Mouse (Mus musculus): ENCODE results near the gene H1foo.

Gene H1foo

DNA sequence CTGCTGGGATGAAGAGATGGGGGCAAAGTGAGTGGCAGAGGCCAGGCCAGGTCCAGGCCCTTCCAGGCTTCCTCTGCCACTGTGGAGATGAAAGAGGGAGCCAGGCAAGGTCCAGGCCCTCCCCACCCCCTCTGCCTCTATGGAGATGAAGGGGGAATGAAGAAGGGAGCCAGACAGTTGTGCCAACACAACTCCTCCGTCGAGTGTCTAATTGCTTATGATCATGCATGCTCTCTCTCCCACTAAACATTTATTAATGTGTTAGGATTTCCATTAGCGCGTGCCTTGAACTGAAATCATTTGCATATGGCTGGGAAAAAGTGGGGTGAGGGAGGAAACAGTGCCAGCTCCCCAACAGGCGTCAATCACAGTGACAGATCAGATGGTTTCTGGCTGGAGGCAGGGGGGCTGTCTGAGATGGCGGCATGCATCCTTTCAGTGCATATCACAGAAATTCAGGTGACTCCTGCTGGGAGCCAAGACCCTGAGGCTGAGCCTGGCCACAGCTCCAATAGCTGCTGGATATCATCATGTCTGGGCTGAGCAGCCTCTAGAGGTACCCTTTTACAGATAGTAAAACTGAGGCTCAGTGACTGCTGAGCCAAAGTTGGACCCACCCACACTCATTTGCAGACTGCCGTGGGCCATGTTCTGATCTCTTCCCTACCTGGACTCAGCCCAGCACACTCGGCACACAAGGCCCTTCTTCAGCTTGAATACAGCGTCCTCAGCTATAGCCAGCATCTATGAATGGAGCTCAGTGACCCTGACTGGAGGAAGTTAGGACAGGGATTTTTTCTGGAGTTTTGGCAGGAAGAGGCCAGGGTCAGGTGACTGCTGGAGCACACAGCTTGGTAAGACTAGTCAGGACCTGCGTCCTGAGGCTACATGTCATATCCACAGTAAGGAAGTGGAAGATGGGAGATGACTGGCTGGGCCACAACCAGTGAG lies 17.2 kb upstream of the H1foo start:
- DNase-seq (ENCODE audit: extremely low spot score, low spot score) = no peak

DNA sequence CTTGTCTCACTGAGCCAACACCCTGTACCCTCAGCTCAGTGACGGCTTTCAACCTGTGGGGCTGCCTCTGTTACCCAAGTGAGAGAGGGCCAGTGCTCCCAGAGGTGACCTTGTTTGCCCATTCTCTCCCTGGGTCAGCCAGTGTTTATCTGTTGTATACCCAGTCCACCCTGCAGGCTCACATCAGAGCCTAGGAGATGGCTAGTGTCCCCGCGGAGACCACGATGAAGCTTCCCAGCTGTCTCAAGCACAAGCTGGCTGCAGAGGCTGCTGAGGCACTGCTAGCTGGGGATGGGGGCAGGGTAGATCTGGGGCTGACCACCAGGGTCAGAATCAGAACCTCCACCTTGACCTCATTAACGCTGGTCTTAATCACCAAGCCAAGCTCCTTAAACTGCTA lies 14.7 kb upstream of the H1foo start:
- DNase-seq (ENCODE audit: extremely low spot score, low spot score) = no peak

DNA sequence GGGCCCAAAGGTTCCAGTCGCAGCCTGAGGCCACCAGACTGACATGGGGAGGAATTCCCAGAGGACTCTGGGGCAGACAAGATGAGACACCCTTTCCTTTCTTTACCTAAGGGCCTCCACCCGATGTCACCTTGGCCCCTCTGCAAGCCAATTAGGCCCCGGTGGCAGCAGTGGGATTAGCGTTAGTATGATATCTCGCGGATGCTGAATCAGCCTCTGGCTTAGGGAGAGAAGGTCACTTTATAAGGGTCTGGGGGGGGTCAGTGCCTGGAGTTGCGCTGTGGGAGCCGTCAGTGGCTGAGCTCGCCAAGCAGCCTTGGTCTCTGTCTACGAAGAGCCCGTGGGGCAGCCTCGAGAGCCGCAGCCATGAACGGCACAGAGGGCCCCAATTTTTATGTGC lies 13.1 kb upstream of the H1foo start, which contains the start of gene Rho:
Gene Rho (plus strand): TSS at position 110 of the 400 bp plus-strand sequence.
- no peak for DNase-seq (ENCODE audit: extremely low spot score, low spot score)

DNA sequence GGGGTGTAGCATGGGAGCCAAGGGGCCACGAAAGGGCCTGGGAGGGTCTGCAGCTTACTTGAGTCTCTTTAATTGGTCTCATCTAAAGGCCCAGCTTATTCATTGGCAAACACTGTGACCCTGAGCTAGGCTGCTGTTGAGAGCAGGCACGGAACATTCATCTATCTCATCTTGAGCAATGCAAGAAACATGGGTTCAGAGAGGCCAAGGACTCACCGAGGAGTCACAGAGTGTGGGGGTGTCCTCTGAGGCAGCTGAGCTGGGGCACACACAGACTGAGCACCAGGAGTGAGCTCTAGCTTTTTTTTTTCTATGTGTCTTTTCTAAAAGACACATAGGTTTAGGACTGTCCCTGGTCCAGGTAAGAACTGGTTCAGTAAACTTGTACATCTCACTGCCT lies 12.3 kb upstream of the H1foo start:
- DNase-seq (ENCODE audit: extremely low spot score, low spot score) = no peak

DNA sequence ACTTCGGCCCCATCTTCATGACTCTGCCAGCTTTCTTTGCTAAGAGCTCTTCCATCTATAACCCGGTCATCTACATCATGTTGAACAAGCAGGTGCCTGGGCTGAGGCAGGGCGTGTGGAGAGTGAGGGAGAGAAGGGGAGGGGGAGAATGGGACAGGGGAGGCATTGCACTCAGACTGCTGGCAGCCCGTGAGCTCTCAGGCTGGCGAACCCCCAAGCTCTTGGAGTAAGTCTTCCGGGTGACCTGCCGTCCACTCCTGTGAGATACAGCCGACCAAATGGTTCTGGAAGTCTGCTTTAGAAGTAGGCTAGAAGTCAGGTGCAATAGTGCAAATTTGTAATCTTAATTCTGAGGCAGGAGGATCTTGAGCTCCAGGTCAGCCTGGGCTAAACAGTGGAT lies 9.2 kb upstream of the H1foo start:
- DNase-seq (ENCODE audit: extremely low spot score, low spot score) = no peak

- no peak for DNase-seq (ENCODE audit: extremely low spot score, low spot score)
Measured at GRCm38 (mm10) chr6:115938011-115938410, 6.7 kb upstream of the H1foo start.

- DNase-seq (ENCODE audit: extremely low spot score, low spot score) = no peak
Measured at GRCm38 (mm10) chr6:115938798-115939197, 5.9 kb upstream of the H1foo start.

- DNase-seq (ENCODE audit: extremely low spot score, low spot score) = no peak
Measured at GRCm38 (mm10) chr6:115940603-115941002, 4.1 kb upstream of the H1foo start.

GRCm38 (mm10) chr6:115941128-115941527 lies 3.6 kb upstream of the H1foo start:
- DNase-seq (ENCODE audit: extremely low spot score, low spot score) = peak; percentile 45

DNA sequence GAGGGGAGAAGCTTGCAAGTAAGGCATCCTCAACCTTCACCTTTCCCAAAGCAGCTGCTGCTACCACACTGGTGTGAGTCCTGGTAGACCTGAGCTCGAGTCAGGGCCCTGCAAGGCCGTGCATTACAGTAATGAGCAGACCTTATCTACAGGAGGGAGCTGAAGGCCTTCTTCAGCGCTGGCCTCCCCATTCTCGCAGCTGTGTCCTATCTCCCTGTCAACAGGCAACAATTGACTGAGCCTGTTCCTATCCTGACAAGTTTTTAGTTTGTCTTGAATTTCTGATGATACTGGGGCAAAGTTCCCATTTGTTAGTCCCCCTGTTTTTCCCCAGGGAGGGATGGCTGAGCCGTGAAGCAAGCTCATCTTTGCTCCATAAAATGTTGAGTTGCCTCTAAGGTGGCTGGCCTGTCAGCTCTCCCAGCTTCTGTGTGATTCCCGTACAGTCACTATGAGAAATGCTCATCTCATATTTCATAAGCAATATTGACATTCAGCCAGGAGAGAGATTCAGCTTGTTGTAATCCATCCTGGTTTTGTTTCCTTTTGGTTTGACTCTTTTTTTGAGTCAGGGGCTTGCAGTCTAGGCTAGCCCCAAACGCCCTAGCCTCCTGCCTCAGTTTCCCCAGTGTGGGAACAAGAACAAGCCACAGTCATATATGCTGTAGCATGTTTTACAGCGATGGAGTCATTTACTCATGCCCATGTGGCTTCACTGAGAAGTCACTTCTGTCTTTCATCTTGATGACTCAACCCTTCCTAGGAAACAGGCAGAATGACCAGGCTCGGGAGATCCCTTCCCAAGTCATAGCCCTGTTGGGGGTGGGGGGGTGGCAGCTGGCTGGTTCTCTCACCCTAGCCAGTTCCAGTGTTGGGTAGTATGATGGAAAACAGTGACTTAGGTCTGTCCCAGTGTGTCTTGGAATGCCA lies 975 bp upstream of the H1foo start:
- DNase-seq (ENCODE audit: extremely low spot score, low spot score) = no peak

DNA sequence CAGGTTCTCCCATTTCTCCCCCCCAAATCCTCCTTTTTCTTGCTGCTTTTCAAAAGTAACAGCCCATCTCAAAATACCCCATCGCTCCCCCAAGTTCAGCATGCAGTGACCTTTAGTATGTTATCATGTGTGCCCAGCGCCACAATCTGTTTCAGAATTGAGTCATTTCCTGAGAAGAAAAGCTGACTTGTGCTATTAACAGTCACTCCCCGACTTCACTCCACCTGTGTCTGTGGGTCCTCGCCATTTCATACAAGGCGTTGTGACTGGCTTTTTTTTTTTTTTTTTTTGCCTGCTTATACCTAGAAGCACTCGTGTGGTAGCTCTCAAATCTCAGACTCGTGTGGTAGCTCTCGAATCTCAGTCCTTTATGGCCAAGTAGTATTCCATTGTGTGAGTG lies 895 bp downstream of the H1foo start:
- no peak for DNase-seq (ENCODE audit: extremely low spot score, low spot score)

DNA sequence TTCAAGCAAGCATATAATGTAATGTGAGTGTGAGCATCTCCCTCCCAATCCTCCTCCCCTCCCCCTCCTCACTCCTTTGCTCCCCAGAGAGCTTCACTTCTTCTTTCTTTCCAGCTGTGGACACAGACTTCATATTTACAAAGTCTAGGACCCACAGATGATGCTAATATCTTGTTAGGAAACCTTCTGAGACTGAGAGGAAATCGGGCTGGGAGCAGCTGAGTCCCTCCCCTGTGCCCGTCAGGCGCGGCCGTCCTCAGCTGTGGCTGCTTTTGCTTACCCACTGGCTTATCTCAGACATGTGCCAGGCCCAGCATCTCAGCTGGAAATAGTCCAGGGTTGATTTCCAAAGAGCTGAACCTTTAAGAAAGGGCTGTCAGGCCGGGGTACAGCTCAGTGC lies 1.7 kb downstream of the H1foo start:
- no peak for DNase-seq (ENCODE audit: extremely low spot score, low spot score)

- no peak for DNase-seq (ENCODE audit: extremely low spot score, low spot score)
Measured at GRCm38 (mm10) chr6:115954506-115955074, 9.9 kb downstream of the H1foo start.

- no peak for DNase-seq (ENCODE audit: extremely low spot score, low spot score)
Measured at GRCm38 (mm10) chr6:115955169-115955568, 10.4 kb downstream of the H1foo start.

DNA sequence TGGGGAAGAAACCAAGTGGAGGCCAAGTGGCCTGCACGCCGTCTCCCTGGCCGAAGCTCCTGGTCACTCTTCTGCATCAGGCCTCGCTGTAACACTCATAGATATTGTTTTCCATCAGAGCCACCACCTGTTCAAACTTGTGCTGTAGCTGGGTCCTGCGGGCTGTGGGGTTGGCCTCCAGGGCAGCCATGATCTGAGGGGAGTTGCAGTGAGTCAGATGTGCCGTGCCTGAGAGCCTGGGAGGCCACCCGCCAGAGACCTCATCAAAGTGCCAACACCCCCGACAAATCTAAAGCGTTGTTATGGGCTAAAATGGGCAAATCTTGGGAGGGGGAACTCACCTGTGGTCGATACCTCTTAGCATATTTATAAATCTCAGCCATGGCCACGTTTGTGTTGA lies 10.9 kb downstream of the H1foo start:
- no peak for DNase-seq (ENCODE audit: extremely low spot score, low spot score)

- no peak for DNase-seq (ENCODE audit: extremely low spot score, low spot score)
Measured at GRCm38 (mm10) chr6:115956418-115956921, 11.7 kb downstream of the H1foo start.

DNA sequence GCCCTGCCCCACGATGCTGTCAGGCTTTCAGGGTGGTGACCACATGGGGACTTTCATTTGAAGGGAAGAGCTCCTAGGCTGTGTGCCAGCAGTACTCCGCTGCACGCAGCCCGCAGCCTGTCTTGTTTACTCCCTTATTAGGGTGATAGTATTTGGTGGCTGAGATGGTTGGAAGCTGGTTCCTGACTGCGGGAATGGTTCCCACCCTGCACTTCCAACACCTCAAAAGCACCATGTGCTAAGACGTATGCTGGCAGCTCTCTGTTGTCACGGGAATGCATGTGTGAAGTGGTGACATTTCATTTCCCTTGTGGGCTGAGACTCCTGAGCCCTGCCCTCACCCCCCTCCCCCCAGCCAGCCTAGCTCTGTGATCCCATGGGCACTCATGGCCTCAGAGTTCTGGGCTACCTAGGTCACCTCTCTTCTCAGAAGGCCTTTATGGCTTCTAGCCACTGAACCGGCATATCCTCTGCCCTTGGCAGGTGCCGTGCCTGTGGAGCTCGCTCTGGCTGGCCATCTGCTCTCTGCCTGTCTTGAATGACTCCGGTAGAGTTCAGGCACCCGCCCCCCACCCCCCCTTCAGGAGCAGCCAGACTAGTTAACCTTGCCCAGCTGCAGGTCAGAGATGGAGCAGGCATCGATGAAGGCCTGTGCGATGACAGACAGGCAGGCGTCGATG lies 12.3 kb downstream of the H1foo start:
- DNase-seq (ENCODE audit: extremely low spot score, low spot score) = peak; percentile 34

DNA sequence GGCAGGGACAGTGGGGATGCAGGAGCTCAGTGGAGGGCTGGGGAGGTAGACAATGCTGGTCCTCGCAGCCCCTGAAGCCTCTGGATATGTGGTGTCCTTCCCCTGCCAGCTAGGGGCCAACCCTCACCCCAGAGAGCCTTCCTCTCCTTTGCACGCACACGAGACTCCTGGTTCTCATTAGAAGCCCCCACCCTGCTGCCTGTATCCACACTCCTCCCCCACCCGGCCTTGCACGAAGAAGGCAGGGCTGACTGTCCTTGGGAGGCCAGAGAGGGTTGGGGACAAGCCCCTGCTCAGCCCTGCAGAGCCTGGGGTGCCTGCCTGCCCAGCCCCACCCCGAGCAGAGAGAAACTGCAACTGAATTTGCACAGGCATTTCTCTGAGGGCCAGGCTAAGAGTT lies 12.9 kb downstream of the H1foo start:
- DNase-seq (ENCODE audit: extremely low spot score, low spot score) = no peak

GRCm38 (mm10) chr6:115958445-115958844 lies 13.7 kb downstream of the H1foo start:
- no peak for DNase-seq (ENCODE audit: extremely low spot score, low spot score)

DNA sequence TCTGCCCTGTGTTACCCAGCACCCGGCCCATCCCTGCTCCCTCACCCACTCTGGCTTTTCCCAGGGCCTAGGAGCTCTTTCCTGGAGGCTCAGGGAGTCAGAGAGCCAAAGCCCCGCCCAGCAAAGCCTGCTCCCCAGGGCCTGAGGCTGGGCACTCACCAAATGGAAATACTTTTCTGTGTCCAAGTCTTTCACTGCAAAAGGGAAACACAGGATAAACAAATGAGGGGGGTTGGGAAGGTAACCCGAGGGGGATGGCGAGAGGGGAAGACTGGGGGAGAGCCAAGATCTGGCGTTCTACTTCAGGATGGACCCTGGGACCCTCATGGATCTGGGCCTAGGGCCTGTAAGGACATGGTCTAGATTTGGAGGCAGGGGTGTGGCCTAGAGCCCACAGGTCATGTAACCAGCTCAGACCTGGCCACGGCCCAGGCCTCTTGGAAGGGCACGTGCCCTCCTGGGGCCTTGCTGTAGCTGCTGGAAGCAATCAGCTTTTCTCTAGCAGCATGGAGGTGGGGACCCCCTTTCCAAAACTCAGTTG lies 14.5 kb downstream of the H1foo start:
- no peak for DNase-seq (ENCODE audit: extremely low spot score, low spot score)

- no peak for DNase-seq (ENCODE audit: extremely low spot score, low spot score)
Measured at GRCm38 (mm10) chr6:115960322-115960721, 15.6 kb downstream of the H1foo start.
